Comparison of ENCODE assay signal across 30 mouse cellular contexts in the genomic region with DNA sequence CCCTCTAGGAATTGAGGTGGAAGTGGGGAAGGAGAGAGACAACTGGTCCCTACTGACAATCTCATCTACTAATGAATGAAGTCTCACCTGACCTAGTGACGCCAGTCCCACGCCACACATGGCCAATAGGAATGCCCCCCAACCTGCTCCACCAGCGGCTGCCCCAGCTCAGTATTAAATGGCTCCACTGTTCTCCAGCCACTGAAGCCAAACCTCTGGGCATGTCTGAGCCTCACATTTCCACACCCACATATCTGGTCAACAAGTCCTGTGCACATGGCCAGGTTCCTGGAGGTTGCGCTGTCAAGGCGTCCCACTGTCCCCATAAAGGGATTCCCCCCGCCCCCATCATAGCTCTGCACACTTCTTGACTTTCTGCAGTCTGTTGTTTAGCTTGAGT. TPM values are rescaled to one million over a fixed set of nuclear protein-coding genes. Genes with fewer than 3 reads are reported as not detected.
DNase-seq lines count a peak whose midpoint lies in the region; ATAC-seq and TF ChIP-seq lines count a peak whose summit lies in the region.
"Had no signal": no experiment of that assay in that cellular context is flagged by ENCODE, and none has a peak within 500 bp of the region (broad histone marks: within the 10 kb centered on the region; RNA-seq: fewer than 3 reads in every experiment).

No protein-coding gene starts in this region.

- H3K36me3 ChIP-seq in stomach, embryonic 15.5 days = 0 out of 2 replicates have a peak, but pooled peaks cover 4% of the 10 kb centered on the region
- H3K36me3 ChIP-seq in stomach, postnatal 0 days (ENCODE audit: control insufficient read depth, insufficient read depth, low read length) = peaks cover 3% of the 10 kb centered on the region; the same call in 1 of the 2 replicates

- no peak for TF ChIP-seq CTCF in stomach, postnatal 0 days (IDR thresholded peaks at IDR 0.05; ENCODE audit: low read depth)
- no peak for TF ChIP-seq CTCF in bone marrow macrophage, adult 2 months (IDR thresholded peaks at IDR 0.05; ENCODE audit: low read depth, low read length)

- no peak overlapping the region for H3K9ac ChIP-seq in stomach, embryonic 15.5 days
- H3K9ac ChIP-seq in stomach, postnatal 0 days (ENCODE audit: low read length) = no peak overlapping the region
- H3K9ac ChIP-seq: embryonic facial prominence, embryonic 12.5 days; embryonic facial prominence, embryonic 15.5 days; forebrain, embryonic 12.5 days; forebrain, embryonic 15.5 days; heart, embryonic 13.5 days; hindbrain, embryonic 14.5 days had no signal

- TF ChIP-seq EP300 in stomach, postnatal 0 days (optimal IDR thresholded peaks at IDR 0.05) = no peak

- H3K4me1 ChIP-seq in stomach, embryonic 15.5 days = peaks cover 27% of the 10 kb centered on the region
- H3K4me1 ChIP-seq in stomach, postnatal 0 days (replicated peaks; ENCODE audit: control insufficient read depth, insufficient read depth) = peaks cover 7% of the 10 kb centered on the region
- peaks cover 34% of the 10 kb centered on the region for H3K4me1 ChIP-seq in bone marrow macrophage, adult 2 months (ENCODE audit: control insufficient read depth, insufficient read depth, low read length)

- H3K9me3 ChIP-seq in stomach, embryonic 15.5 days = no peaks in the 10 kb centered on the region
- H3K9me3 ChIP-seq in stomach, postnatal 0 days (ENCODE audit: control insufficient read depth, low read length) = no peaks in the 10 kb centered on the region
- H3K9me3 ChIP-seq: forebrain, embryonic 15.5 days had no signal

- H3K4me2 ChIP-seq in stomach, embryonic 15.5 days = no peak overlapping the region
- no peak overlapping the region for H3K4me2 ChIP-seq in stomach, postnatal 0 days (replicated peaks; ENCODE audit: low read depth)
- H3K4me2 ChIP-seq: embryonic facial prominence, embryonic 12.5 days; embryonic facial prominence, embryonic 15.5 days; forebrain, embryonic 12.5 days; forebrain, embryonic 15.5 days; heart, embryonic 13.5 days had no signal

- TF ChIP-seq POLR2A in bone marrow macrophage, adult 2 months (IDR thresholded peaks at IDR 0.05; ENCODE audit: borderline replicate concordance, low read depth, low read length) = no peak

- ATAC-seq in stomach, embryonic 15.5 days (ENCODE audit: insufficient read depth, low FRiP score, low read depth) = no peak
- ATAC-seq in stomach, postnatal 0 days (ENCODE audit: low FRiP score, low TSS enrichment) = no peak
- no peak for ATAC-seq in monocyte, adult 5-6 weeks (replicated peaks; ENCODE audit: insufficient number of reproducible peaks, low FRiP score, low TSS enrichment, poor library complexity, severe bottlenecking)
- ATAC-seq: forebrain, embryonic 15.5 days; hindbrain, postnatal 0 days; Patski had no signal

- H3K27ac ChIP-seq in stomach, embryonic 15.5 days = 0 out of 2 replicates have a peak overlapping the region, but pooled peaks have one; percentile 3
- no peak overlapping the region for H3K27ac ChIP-seq in stomach, postnatal 0 days (replicated peaks)
- peak overlapping the region; percentile 90; the same call in 1 of the 2 replicates for H3K27ac ChIP-seq in bone marrow macrophage, adult 2 months (ENCODE audit: insufficient read depth, low read depth, low read length)
- H3K27ac ChIP-seq: embryonic facial prominence, embryonic 12.5 days; embryonic facial prominence, embryonic 15.5 days; forebrain, embryonic 12.5 days; forebrain, embryonic 15.5 days; heart, adult 2 months; heart, embryonic 10.5 days; heart, embryonic 13.5 days; hindbrain, embryonic 14.5 days; hindbrain, postnatal 0 days had no signal

- 76% methylated on average over 6 of the region's 6 CpGs for WGBS in stomach, embryonic 15.5 days
- WGBS in stomach, postnatal 0 days = 67% methylated on average over 6 of the region's 6 CpGs

- H3K4me3 ChIP-seq in stomach, embryonic 15.5 days (replicated peaks) = no peak overlapping the region
- H3K4me3 ChIP-seq in stomach, postnatal 0 days (ENCODE audit: low read depth, low read length) = no peak overlapping the region
- no peak overlapping the region for H3K4me3 ChIP-seq in bone marrow macrophage, adult 2 months (ENCODE audit: insufficient read depth, low read length)
- H3K4me3 ChIP-seq: embryonic facial prominence, embryonic 12.5 days; embryonic facial prominence, embryonic 15.5 days; forebrain, embryonic 12.5 days; forebrain, embryonic 15.5 days; heart, adult 2 months; heart, embryonic 10.5 days; heart, embryonic 13.5 days had no signal

- H3K27me3 ChIP-seq in stomach, embryonic 15.5 days (replicated peaks) = no peaks in the 10 kb centered on the region
- H3K27me3 ChIP-seq in stomach, postnatal 0 days (ENCODE audit: control insufficient read depth, insufficient read depth, low read length) = no peaks in the 10 kb centered on the region
- H3K27me3 ChIP-seq: embryonic facial prominence, embryonic 12.5 days; embryonic facial prominence, embryonic 15.5 days; forebrain, embryonic 15.5 days; Patski had no signal

- DNase-seq in stomach, postnatal 0 days (ENCODE audit: low spot score) = no peak
- peak; percentile 29 for DNase-seq in induced T-regulatory cell, adult 2 months (ENCODE audit: low read depth)
- DNase-seq in lung, postnatal 36 days = no peak
- DNase-seq: adrenal gland, postnatal 10 days; adrenal gland, postnatal 36 days; B cell, adult 2 months; cerebellum, adult 11 months; cerebellum, adult 2 months; cerebellum, postnatal 25 days; gastrocnemius, postnatal 10 days; gastrocnemius, postnatal 36 days; heart, adult 2 months; heart, postnatal 14 days; heart, postnatal 4 days had no signal

RNA-seq across cellular contexts. Expression of a gene that starts 2.1 kb away (rescaled TPM):
- 42.7 and 45.9 TPM in 2 replicates for polyA plus RNA-seq in stomach, embryonic 15.5 days (2015; fragmentation: Nextera tagmentation; extraction: Ambion mirVana)
- polyA plus RNA-seq in stomach, postnatal 0 days (2015; fragmentation: Nextera tagmentation; extraction: Ambion mirVana) = 14.4 and 15.9 TPM in 2 replicates
- polyA plus RNA-seq in bone marrow macrophage, adult 2 months (2012; ENCODE audit: insufficient read depth, insufficient read length, missing spikeins) = 203 and 230 TPM in 2 replicates
- 29.4 to 38.3 TPM (median 34.3 TPM) in 3 replicates for total RNA-seq in monocyte, adult 5-6 weeks (2017)

RNA-seq across cellular contexts. Expression of a gene that starts 23.5 kb away (rescaled TPM):
- polyA plus RNA-seq in stomach, embryonic 15.5 days (2015; fragmentation: Nextera tagmentation; extraction: Ambion mirVana) = 419 and 423 TPM in 2 replicates
- polyA plus RNA-seq in stomach, postnatal 0 days (2015; fragmentation: Nextera tagmentation; extraction: Ambion mirVana) = 374 and 382 TPM in 2 replicates
- polyA plus RNA-seq in bone marrow macrophage, adult 2 months (2012; ENCODE audit: insufficient read depth, insufficient read length, missing spikeins) = 145 and 163 TPM in 2 replicates
- 122 to 131 TPM (median 125 TPM) in 3 replicates for total RNA-seq in monocyte, adult 5-6 weeks (2017)

RNA-seq across cellular contexts. Expression of a gene that starts 25.7 kb away (rescaled TPM):
- 418 and 436 TPM in 2 replicates for polyA plus RNA-seq in stomach, embryonic 15.5 days (2015; fragmentation: Nextera tagmentation; extraction: Ambion mirVana)
- 244 and 247 TPM in 2 replicates for polyA plus RNA-seq in stomach, postnatal 0 days (2015; fragmentation: Nextera tagmentation; extraction: Ambion mirVana)
- polyA plus RNA-seq in bone marrow macrophage, adult 2 months (2012; ENCODE audit: insufficient read depth, insufficient read length, missing spikeins) = not detected in 2 replicates
- not detected in 3 replicates for total RNA-seq in monocyte, adult 5-6 weeks (2017)
- total RNA-seq: CH12.LX; common myeloid progenitor, adult 5-6 weeks; G1E; granulocyte monocyte progenitor cell, adult 5-6 weeks had no signal
- polyA plus RNA-seq: G1E had no signal

Comparison
In these comparisons a context has a peak if more than half of its experiments do, and no peak if none do; other contexts are left out.
1. RNA of a gene that starts 25.7 kb away (polyA plus RNA-seq): 418 to 436 TPM in stomach, embryonic 15.5 days and 244 to 247 TPM in stomach, postnatal 0 days; not detected in bone marrow macrophage, adult 2 months; every median in the first group is over 100 times any median in the second.